Mouse (Mus musculus) c-Kit-positive CD71-positive TER-119-negative erythroid progenitor cells, embryonic 14.5 days (primary cell): ENCODE measurements around the gene Arx.

Experiments used
- DNase-seq: peaks from one replicate; pipeline ENCODE4 v3.0.0-alpha.2; 2013; ENCODE audit warnings: low read depth

The Arx gene

DNA sequence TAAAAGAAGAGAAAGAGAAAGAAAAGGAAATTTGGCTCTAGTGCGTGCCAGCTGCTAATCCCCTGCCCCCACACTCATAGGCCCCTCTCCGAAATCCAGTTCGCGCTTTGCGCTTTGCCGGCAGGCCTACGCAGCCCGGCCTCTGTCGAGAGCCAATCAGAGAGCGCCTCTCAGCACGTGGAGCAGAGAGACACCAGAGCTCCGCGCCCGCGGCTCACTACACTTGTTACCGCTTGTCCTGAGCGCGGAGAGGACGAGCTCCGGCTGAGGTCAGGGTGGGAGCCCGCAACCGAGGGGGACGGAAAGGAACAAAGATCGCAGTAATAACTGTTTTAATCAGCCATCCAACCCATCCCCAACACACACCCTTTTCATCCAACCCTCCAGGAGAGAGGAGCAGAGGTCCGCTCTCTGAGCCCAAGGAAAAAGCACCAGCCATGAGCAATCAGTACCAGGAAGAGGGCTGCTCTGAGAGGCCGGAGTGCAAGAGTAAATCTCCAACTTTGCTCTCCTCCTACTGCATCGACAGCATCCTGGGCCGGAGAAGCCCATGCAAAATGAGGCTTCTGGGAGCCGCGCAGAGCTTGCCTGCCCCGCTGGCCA lies at the start of gene Arx:
TSS of gene Arx (plus strand) at position 155 of the 603 bp plus-strand sequence.
- DNase-seq = peak; percentile 27

DNA sequence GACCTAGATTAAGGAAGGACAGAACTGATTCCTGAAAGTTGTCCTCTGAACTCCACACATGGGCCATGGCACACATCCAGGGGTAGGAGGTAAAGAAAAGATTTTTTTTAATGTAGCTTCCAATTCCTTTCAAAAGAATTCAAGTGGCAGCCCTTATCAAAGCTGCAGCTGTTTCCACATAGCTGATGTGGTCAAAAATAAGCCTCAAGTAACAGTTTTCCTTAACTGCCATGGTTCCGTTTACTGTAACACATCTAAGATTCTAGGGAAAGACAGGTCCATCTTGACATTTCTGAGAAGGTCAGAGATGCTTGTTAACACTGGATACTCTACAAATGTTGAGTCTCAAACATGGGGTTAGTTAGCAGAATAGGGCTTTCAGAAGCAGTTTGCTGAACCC lies 34.9 kb upstream of the Arx start:
- DNase-seq = no peak

DNA sequence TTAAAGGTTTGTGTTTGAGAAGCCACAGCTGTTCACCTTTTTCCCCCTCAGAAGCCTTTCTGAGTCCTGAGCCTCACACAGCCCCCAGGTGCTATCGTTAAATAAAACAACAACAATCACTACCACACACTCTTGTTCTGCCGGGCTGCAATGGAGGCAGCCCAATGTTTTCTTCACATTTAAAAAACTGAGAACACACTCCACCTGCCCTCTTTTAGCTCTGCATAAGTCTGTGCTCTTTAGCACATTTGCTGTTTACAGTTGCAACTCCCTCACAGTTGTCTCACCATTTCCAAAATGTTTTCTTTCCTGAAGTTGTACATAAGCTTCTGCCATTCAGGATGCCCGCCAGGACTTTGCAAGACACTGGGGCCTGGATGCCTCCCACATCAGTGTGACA lies 10.6 kb upstream of the Arx start:
- no peak for DNase-seq

DNA sequence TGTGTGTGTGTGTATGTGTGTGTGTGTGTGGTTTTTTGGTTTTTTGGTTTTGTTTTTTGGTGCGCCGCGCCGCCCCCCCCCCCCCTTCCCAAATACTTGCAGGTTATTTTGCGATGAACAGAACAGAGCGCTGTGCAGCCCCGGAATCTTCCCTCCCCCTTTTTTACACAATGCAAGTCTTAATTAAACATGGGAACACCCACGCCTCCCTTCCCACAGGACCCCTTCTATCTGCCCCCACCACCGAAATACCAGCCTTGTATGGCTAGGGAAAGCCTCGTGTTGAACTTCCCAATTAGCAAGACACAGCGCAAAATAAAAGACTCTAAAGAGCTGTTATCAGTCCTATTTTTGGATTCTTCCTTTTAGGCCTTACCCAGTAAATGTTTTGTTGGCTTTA lies 6.3 kb upstream of the Arx start:
- DNase-seq = no peak

DNA sequence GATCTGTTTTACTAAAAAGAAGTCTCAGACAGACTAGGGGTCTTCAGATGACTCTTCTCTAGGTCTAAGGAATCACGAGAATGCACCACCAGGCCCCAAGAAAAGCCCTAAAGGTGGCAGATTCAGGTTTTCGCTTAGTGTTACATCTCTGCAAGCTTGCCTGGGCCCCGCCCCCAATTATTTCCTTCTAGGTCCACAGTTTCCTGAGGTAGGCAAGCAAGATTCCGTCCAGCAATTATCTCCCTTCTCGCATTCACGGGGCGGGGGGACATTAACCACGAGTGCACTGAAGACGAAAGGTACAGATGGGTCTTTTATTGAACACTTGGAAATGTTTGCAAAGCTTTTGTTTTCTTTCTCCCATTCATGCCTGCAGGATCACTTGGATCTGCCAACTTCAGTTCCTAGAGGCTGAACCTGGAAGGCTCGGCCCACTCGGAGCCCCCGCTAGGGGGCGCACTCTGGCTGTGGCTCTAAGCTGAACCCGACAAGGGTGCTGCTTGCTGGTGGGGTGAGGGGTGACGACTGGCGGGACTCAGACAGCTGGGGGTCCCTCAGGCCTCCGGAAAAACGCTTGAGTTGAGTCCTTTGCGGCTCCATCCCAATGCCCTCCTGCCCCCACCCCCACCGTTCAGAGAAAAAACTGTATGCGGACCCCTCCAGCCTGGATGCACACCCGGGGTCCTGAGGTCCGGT lies 5.1 kb upstream of the Arx start:
- peak; percentile 28 for DNase-seq

DNA sequence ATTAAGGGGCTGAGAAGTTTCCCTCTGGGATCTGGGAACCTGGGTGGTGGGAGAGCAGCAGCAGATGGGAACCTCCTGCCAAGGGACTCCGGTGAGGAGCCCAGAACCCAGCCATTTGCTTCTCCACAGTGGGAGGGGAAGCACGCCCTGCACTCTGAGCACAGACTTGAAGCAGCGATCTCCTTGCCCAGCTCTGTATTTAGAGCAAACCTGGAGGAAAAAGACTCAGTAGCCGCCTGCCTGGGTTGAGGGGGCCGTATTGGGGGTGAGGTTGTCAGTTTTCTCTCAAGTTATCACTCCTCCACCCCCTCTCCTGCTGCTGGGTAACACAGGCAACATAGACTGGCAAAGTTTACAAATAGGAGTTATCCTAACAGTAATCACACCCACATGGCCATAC lies 4.5 kb upstream of the Arx start:
- no peak for DNase-seq

DNA sequence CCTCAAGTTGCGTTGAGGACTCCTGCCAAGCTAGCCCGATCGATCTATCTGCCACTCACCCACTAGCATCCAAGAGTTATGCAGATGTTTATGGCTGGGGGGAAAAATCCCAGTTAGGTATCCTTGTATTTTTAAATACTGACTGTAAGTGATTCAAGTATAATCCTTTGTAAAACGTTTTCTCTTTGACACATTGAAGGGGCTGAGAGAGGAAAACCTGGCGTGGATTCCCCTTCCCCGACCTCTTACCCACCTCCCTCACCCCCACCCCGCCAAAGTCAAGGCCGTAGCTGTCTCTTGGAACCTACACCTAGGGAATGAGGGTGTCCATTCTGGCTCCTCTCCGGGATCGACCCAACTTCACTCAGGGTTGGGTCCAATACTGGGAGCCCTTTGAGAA lies 1.2 kb upstream of the Arx start:
- no peak for DNase-seq

DNA sequence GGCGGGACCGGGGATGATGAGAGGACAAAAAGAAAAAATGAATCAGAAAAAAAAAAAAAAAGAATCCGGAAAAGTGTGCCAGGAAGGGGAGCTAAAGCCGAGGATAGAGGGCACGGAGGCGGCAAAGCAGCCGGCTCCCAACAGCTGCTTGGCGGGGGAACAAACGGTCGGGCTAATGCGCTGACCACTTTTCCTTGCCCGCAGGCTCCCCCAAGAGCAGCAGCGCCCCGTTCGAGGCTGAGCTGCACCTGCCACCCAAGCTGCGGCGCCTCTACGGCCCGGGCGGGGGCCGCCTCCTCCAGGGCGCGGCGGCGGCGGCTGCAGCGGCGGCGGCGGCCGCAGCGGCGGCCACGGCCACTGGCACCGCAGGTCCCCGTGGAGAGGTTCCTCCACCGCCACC lies 2.1 kb downstream of the Arx start:
- no peak for DNase-seq

DNA sequence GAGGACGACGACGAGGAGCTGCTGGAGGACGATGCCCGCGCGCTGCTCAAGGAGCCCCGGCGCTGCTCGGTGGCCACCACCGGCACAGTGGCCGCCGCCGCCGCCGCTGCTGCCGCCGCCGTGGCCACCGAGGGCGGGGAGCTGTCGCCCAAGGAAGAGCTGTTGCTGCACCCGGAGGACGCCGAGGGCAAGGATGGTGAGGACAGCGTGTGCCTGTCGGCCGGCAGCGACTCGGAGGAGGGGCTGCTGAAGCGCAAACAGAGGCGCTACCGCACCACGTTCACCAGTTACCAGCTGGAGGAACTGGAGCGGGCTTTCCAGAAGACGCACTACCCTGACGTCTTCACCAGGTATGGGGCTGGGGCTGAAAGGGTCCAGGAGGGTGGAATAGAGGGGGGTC lies 2.8 kb downstream of the Arx start:
- DNase-seq = no peak

DNA sequence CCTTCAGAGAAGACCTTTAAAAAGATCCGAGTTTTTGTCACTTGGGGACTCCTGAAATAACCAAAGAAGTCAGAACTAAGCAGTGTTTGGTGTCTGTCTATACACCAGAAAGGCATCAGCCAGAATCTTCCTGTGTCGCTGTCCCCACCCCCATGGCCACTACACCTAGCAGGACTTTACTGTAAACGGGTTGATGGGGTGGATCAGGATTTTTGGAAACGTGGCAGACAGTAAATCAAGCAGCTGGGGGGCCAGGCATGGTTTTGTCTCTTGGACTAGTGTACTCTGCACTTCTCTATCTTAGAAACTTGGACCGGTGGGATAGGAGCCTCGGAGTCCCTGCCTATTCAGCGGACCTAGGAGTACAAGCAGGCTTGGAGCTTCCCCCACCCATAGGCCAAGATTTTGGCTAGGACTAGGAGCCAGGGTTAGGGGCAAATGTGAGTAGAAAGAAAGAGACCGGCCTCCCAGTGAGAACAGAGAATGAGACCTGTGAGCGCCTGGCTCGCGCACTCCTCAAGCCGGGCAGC lies 3.7 kb downstream of the Arx start:
- DNase-seq = no peak

DNA sequence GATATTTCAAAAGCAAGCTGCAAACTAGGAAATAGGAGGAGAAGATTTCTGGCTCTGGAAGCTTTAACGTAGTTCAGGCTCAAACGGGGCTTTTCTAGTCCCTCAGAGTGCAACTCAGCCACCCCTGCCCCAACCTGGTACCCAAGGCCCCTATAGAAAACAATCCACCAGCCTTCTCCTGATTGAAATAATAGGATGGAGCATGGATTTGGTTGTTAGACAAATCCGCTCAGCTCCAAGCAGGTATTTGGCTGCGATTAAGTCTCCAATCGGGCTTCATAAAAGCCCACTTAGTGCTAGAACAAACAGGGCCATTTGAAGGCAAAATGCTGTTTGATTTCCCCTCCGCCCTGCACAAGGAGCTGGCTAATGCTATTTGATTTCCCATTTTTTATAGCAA lies 5.8 kb downstream of the Arx start:
- DNase-seq = no peak

DNA sequence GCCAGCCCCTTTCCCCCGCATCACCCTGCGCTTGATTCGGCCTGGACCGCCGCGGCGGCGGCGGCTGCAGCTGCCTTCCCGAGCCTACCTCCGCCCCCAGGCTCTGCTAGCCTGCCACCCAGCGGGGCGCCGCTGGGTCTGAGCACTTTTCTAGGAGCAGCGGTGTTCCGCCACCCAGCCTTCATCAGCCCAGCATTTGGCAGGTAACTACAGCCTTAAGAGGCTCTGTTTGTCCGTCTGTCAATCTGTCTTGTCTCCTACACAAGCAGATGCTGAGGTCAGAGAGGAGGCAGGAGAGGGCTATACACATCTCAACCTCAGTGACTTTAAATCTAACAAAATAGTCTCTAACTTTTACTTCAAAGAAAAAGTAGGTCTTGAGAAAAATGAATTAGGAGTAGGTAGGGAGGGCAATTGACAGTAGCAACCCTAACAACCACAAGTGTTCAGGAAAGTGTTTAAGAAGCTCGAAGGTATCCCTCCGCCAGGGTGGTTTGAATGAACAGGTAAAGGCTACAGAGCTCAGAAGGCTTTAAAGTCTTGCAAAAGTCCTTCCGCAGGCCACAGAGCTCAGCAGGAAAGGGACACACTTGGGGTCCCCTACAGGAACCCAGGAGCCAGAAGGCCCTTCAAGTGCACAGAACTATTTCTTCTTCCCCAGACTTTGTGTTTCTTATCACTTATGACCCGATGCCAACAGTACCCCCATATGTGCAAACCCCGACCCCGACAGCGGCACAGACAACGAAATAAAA lies 8.7 kb downstream of the Arx start:
- no peak for DNase-seq

DNA sequence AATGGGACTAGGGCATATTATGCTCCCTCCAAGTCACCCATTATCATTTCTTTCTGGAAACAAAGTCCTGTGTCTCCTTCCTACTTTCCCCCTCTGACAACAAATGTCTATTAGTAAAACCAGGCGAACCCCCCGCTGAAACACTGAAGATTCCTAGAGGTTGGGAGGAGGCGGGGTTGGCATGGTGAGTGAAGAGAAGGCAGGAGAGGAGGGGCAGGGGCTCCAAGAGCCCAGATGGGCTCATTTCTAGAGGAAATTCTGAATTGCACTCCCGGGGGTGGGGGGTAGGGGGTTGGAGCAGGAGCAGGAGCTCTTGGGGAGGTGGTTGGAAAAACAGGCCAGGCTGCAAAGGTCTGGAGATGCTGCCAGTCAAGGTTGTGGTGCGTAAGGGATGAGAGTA lies 9.6 kb downstream of the Arx start:
- DNase-seq = no peak

DNA sequence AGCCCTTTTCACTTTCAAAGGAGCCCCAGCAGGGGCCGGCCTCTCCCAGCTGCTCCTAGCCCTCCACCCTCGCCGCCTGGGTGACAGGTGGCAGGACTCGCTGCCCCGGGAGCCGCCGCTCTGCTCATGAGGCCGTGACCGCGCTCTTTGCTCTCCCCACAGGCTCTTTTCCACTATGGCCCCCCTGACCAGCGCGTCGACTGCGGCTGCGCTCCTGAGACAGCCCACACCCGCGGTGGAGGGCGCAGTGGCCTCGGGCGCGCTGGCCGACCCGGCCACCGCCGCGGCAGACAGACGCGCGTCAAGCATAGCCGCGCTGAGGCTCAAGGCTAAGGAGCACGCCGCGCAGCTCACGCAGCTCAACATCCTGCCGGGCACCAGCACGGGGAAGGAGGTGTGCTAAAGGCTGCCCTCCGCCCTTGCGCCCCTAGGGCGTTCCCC lies 10.8 kb downstream of the Arx start:
- DNase-seq = no peak

DNA sequence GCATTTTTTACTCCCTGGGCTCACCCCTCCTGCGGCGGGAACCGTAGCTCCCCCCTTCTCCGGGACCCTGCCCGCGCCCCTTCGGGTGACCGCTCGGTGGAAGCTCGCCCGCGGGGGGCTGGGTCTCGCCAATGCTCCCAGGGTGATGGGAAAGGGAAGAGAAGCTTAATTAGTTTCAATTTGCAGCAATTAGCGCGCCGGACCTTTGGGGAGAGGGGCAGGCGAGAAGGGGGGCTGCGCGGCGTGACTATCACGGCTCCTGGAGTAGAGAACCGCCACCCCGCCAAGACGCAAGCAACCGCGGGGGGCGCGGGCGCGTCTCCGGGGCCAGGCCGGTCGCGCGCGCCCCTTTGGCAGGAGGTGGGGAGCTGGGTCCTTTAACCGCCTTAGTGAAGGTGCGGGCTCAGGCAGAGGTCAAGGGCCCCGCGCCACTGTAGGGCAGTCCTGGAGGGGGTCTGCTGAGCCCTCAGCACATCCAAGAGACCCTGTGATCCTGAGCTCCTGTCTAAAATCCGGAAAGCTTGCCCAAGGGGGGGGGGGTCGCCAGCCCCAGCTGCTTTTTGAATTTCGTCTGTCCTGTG lies 12.9 kb downstream of the Arx start:
- no peak for DNase-seq

DNA sequence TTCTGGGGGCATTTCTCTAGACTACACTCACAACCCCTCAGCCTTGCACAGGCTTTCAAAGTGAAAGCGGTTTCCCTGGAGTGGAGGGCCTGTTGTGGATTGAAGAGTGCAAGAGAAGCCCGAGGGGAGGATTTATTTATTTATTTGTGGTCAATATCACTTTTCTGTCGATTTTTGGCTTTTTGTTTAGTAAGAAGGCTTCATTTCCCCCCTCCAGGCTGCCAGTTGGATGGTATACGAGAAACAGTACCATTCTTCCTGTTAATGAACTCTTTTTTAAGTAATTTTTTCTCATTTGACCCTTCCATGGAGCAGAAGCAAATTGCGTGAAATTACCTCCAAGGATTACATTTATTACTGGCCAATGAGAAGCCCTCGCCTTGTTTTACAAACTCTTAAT lies 13.5 kb downstream of the Arx start:
- DNase-seq = no peak

DNA sequence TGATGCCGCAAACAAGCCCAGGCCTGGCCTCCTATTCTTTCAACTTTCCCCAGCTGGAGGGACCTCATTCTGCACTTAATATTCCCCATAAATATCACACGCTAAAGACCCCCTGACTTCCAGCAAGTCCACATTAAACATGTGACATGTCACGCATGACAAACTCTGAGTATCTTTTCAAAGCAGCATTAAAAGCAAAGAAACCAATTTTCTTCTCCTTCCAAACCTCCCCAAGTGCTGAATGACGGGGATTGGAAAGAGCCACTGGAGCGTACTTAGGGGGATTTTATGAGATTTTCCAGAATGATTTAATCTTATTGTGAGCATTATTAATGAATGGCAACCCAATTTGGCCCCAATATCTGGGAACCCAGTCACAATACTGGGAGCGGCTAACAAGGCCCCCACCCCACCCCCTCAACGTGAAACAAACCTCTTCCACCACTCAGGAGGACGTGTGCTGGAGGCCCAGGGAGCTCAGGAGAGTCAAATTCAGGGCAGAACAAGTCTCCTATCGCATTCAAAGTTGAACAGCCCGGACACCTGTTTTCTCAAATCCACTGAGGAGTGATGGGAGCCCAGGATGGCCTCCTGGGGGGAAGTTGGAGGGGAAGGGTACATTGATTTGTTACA lies 14.1 kb downstream of the Arx start:
- DNase-seq = no peak

DNA sequence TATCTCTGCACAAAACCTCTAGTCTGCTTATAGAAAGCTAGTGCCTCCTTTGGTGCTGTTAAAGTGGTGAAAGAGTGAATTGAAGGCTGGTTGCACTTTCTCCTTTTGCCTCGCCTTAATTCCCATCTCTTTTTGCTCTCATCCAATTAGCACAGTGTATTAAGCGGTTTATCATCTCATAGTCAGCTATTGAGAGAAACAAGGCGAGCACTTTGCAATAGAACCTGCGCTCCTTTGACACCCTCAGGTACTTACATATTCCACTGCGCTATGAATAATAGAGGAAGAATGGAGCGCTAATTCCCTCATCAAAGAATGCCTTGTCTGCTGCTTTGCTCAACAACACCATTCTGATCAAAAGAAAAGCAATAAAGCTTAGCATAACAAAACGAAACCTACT lies 15.6 kb downstream of the Arx start:
- DNase-seq = no peak

DNA sequence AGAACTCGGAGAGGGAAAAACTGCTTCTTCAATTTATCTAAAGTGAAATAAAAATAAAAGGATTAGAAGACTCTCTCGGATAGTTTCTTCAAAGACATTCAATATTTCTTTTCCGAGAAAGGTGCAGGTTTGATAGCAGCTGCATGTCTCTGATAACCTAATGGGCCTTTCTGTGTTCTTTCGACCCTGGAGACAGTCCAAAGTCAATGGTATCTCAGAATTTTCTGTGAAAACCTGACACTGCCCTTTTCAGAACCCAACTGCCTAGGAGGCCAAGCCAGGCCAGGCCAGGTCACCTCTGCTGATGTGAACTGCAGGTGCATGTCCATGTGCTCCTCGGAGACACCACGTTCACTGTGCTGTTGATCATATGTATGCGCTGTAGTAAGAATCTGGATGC lies 19.5 kb downstream of the Arx start:
- no peak for DNase-seq

DNA sequence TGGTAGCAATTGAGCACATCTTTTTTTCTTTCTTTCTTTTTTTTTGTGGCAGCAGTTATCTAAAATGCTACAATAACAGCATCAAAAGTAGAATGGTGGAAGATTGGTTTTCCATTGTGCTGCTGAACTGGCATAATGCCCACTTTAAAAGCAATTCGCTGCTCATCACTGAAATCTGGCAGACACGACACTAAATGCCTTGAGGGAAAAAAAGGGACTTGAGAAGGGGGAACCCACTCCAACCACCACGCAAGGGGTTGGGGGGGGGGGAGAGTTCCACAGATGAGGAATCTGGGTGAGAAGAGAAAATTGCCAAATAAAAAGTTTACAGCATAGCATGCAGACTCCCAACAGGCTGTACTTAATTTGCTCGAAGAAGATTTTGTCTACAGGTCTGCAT lies 31.3 kb downstream of the Arx start:
- no peak for DNase-seq

DNA sequence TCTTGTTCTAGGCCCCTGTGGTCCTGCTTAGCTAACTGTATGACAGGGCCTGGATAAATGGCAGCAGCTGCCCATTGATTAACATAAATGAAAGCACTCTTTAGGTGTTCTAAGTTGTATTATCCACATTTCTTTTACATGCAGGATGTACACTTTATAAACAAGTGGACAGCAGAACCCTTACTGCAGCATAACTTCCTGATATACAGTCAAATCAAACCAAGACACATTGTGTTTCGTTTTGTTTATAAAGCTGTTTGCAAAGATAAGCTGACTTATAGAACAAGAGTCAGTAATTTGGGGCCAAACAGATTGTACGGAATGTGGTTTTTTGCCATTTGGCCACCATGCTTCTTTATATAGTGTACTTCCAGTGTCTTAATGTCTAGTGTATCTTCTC lies 33.7 kb downstream of the Arx start:
- peak; percentile 28 for DNase-seq

DNA sequence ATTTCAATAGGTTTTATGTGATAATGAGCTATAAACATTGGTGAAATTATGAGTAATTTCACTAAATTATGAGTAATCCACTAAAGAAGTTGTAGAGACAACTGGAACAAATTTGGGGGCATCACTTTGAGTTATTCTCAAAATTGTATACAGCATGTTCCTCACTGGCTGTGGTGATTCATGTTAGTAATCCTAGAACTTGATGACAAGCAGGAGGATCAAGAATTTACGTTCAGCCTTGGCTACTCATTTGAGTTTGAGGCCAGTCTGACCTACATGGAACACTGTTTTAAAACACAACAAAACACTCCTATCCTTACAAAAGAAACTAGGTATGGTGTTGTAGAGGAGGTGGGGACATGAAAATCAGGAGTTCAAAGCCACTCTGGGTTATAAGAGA lies 35.1 kb downstream of the Arx start:
- no peak for DNase-seq
